Mouse (Mus musculus): ENCODE measurements around the gene Gm49325.
"Not testable (repeated sequence)": the region's sequence is repeated elsewhere in the genome, so short reads cannot be mapped to it uniquely, and the experiment has no call there.

Gene Gm49325

GRCm38 (mm10) chr10:77677562-77677961 lies 71.6 kb downstream of the Gm49325 start:
- in situ Hi-C loops (cut with MboI): no loop called here

- in situ Hi-C loops (cut with MboI): no loop called here
Measured at GRCm38 (mm10) chr10:77682994-77683393, 77.0 kb downstream of the Gm49325 start.

- in situ Hi-C loops (cut with MboI): no loop called here
Measured at GRCm38 (mm10) chr10:77684181-77684580, 78.2 kb downstream of the Gm49325 start.

GRCm38 (mm10) chr10:77685895-77686664 lies 80.1 kb downstream of the Gm49325 start, which contains the start of gene Tspear:
Gene Tspear, plus strand, starts transcription at chr10:77686569.
- in situ Hi-C loops (cut with MboI): no loop called here

GRCm38 (mm10) chr10:77687021-77687420 lies 81.0 kb downstream of the Gm49325 start:
- in situ Hi-C loops (cut with MboI): no loop called here

- in situ Hi-C loops (cut with MboI): not testable (repeated sequence)
Measured at GRCm38 (mm10) chr10:77690356-77690807, 84.4 kb downstream of the Gm49325 start, which contains the start of gene Gm19402. Gene Gm19402, minus strand, starts transcription at chr10:77690757.
